Mouse (Mus musculus) limb, embryonic 11.5 days (tissue): ENCODE measurements around the gene Il12b. TPM values are rescaled to one million over a fixed set of nuclear protein-coding genes. Genes with fewer than 3 reads are reported as not detected.
"Not testable (repeated sequence)": the region's sequence is repeated elsewhere in the genome, so short reads cannot be mapped to it uniquely, and the experiment has no call there.

Experiments used
- ATAC-seq: fragments of 200-750 bp; cut with Nextera tagmentation; 2 replicates; pipeline ENCODE4 v1.8.0; 2017; ENCODE audit warnings: low read depth; ENCODE audit not compliant: insufficient number of reproducible peaks, low FRiP score, low TSS enrichment
- DNase-seq: peaks from one replicate; pipeline ENCODE4 v3.0.0-alpha.2; 2015; ENCODE audit warnings: low spot score
- H3K27ac ChIP-seq: fragments of 300-500 bp; sonication (generic); replicated peaks from 2 replicates; pipeline ENCODE4 v1.5.1; 2014; ENCODE audit warnings: low read depth, mild to moderate bottlenecking, low read length
- H3K27me3 ChIP-seq: fragments of 300-500 bp; sonication (generic); 2 replicates; pipeline ENCODE4 v1.6.1; 2014; ENCODE audit warnings: mild to moderate bottlenecking, low read length, mixed read lengths; ENCODE audit not compliant: control insufficient read depth, insufficient read depth
- H3K36me3 ChIP-seq: fragments of 300-500 bp; sonication (generic); 2 replicates; pipeline ENCODE4 v1.6.1; 2014; ENCODE audit warnings: mild to moderate bottlenecking, low read length, moderate library complexity, mixed read lengths; ENCODE audit not compliant: control insufficient read depth, insufficient read depth
- H3K4me1 ChIP-seq: fragments of 300-500 bp; sonication (generic); 2 replicates; pipeline ENCODE4 v1.6.1; 2014; ENCODE audit warnings: low read length, mixed read lengths; ENCODE audit not compliant: control insufficient read depth, insufficient read depth
- H3K4me2 ChIP-seq: fragments of 300-500 bp; sonication (generic); 2 replicates; pipeline ENCODE4 v1.6.1; 2014; ENCODE audit warnings: low read depth, mild to moderate bottlenecking, moderate library complexity; ENCODE audit not compliant: severe bottlenecking
- H3K4me3 ChIP-seq: fragments of 300-500 bp; sonication (generic); 2 replicates; pipeline ENCODE4 v1.5.1; 2014; ENCODE audit warnings: low read depth, low read length
- H3K9ac ChIP-seq: fragments of 300-500 bp; sonication (generic); 2 replicates; pipeline ENCODE4 v1.6.1; 2014; ENCODE audit warnings: mild to moderate bottlenecking, low read length
- H3K9me3 ChIP-seq: fragments of 300-500 bp; sonication (generic); 2 replicates; pipeline ENCODE4 v1.6.1; 2016; ENCODE audit warnings: low read length; ENCODE audit not compliant: control insufficient read depth
- WGBS: fragments of 180-500 bp; shearing (Covaris S2); extraction: QIAGEN DNeasy Blood & Tissue Kit; methylation state at CpG from one replicate; pipeline ENCODE4 v1.1.7; 2014; 5-methylcytosine and 5-hydroxymethylcytosine counted together
- polyA plus RNA-seq: library from polyadenylated mRNA; unstranded; fragments of >200 nt; fragmentation: Nextera tagmentation; extraction: Ambion mirVana; gene quantifications from 2 replicates; pipeline ENCODE4 v1.2.1, GENCODE M21; 2014

The Il12b gene
- polyA plus RNA-seq, 1 experiment from 2014 or later, result 0.11 TPM

DNA sequence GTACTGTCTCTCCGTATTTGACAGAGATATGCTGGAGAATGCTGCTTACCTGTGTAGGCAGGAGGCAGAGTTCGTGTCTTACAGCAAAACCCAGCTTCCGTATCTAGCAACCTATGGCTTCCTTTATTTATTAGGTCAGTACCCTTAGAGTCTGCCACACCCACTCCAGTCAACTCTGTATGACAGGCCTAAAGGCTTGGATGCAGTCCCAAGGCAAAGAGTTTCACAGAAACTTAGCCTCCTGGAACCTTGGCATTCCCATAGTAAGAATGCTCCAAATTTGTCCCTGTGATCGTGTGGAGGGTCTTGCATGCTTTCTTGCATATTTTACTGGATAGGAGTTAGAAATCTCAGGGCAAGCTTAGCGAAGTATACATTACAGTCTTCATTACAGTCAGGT lies 52.2 kb downstream of the Il12b start:
- WGBS, result 88% methylated on average over 5 of the region's 5 CpGs
- not testable (repeated sequence) for DNase-seq, H3K36me3 ChIP-seq, H3K4me3 ChIP-seq, H3K4me1 ChIP-seq, ATAC-seq, H3K27me3 ChIP-seq, H3K27ac ChIP-seq, H3K9ac ChIP-seq, H3K4me2 ChIP-seq, H3K9me3 ChIP-seq

DNA sequence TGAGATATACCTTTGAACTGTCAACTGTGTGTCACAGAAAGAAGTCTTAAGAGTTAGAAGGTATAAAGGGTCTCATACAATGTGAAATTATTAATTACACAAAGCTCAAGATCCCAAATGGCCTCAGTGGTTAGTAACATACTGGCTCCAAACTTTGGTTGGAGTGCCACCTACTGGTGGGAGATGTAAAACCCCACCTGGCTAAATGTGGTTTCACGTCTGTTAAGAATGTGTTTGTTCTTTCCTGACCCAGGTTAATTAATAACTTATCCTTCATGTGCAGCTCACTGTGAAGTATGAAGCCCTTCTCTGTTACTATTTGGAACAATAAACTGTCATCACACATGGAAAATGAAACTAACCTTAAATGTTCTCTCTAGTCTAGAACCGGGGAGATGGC lies 53.6 kb downstream of the Il12b start:
- Histone ChIP-seq H3K4me1 (no peaks in the 10 kb centered on the region), H3K4me2 (no peak overlapping the region), H3K36me3 (no peaks in the 10 kb centered on the region), H3K4me3 (no peak overlapping the region), H3K9me3 (no peaks in the 10 kb centered on the region), H3K9ac (no peak overlapping the region), H3K27me3 (no peaks in the 10 kb centered on the region), H3K27ac (no peak overlapping the region)
- ATAC-seq (no peak), DNase-seq (peak; percentile 51)
- WGBS, result 70% methylated on average over 2 of the region's 2 CpGs

DNA sequence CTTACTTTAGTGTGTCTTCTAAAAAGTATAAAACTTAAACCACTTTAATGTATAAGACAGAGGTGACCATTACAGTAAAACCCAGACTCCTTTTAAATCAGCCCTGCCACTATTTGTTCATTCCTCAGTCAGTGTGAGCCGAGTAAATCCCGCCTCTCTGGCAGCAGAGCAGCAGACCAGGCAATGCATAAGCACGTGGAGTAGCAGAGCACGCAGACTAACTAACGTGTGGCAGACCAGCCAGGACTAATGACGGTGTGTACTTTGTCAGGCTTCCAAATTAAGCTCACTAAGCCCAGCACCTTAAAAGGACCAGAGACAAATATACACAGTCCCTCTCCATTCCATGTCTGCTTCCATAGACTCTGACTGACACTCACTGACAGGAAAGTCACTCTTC lies 61.6 kb downstream of the Il12b start:
- Histone ChIP-seq H3K27me3 (no peaks in the 10 kb centered on the region), H3K4me3 (no peak overlapping the region), H3K27ac (no peak overlapping the region), H3K9ac (no peak overlapping the region), H3K4me1 (no peaks in the 10 kb centered on the region), H3K4me2 (no peak overlapping the region), H3K36me3 (peaks cover 3% of the 10 kb centered on the region; the same call in 1 of the 2 replicates), H3K9me3 (no peaks in the 10 kb centered on the region)
- no peak for DNase-seq
- WGBS, result 85% methylated on average over 6 of the region's 6 CpGs
- ATAC-seq, result no peak

Other genes starting within 250 kb of the Il12b start
- gene Ublcp1, start 70.4 kb downstream of the Il12b start, polyA plus RNA-seq, result 76.7 and 76.8 TPM in 2 replicates
- gene Rnf145, start 118.9 kb downstream of the Il12b start, polyA plus RNA-seq, result 95.3 and 96.1 TPM in 2 replicates
- gene Ebf1, start 217.3 kb downstream of the Il12b start, polyA plus RNA-seq, result 56.0 and 61.7 TPM in 2 replicates